Mouse (Mus musculus): ENCODE data around the gene Zim1.

Zim1 gene

GRCm38 (mm10) chr7:6651221-6651620 lies 45.0 kb downstream of the Zim1 start:
- no peak for DNase-seq (ENCODE audit: low spot score)

- DNase-seq (ENCODE audit: low spot score) = no peak
Measured at GRCm38 (mm10) chr7:6650526-6650925, 45.7 kb downstream of the Zim1 start.

GRCm38 (mm10) chr7:6645821-6646220 lies 50.4 kb downstream of the Zim1 start:
- no peak for DNase-seq (ENCODE audit: low spot score)

- DNase-seq (ENCODE audit: low spot score) = no peak
Measured at GRCm38 (mm10) chr7:6638076-6638475, 58.2 kb downstream of the Zim1 start.

GRCm38 (mm10) chr7:6636741-6637140 lies 59.5 kb downstream of the Zim1 start:
- no peak for DNase-seq (ENCODE audit: low spot score)

- no peak for DNase-seq (ENCODE audit: low spot score)
Measured at GRCm38 (mm10) chr7:6635831-6636230, 60.4 kb downstream of the Zim1 start.
